Mouse (Mus musculus): ENCODE measurements around the gene Leap2.

GRCm38 (mm10) chr11:53430300-53430669, 7.3 kb upstream of the Leap2 start:
- TF ChIP-seq CTCF (IDR thresholded peaks at IDR 0.05 in 2 of 3, conservative IDR thresholded peaks at IDR 0.05 in 1 of 3; ENCODE audit: control insufficient read depth in 1 of 3, insufficient read depth in 1 of 3, low read depth in 2 of 3, low read length in 3 of 3, poor library complexity in 1 of 3, severe bottlenecking in 1 of 3) (no peak), POLR2AphosphoS2 (IDR thresholded peaks at IDR 0.05; ENCODE audit: low read length) (no peak), ZNF384 (IDR thresholded peaks at IDR 0.05; ENCODE audit: low read depth, low read length) (no peak), EP300 (IDR thresholded peaks at IDR 0.05; ENCODE audit: low read depth in 1 of 2, low read length in 2 of 2) (no peak), ZMIZ1 (IDR thresholded peaks at IDR 0.05; ENCODE audit: low read depth, low read length) (no peak), POLR2A (IDR thresholded peaks at IDR 0.05; ENCODE audit: control insufficient read depth in 1 of 2, insufficient read depth in 1 of 2, low read depth in 1 of 2, low read length in 2 of 2, poor library complexity in 1 of 2) (no peak)
